Mouse (Mus musculus): Measurements from ENCODE around the gene Hoxc6.

The Hoxc6 gene

GRCm38 (mm10) chr15:102967511-102968397, 30.3 kb upstream of the Hoxc6 start:
- no peak for DNase-seq (ENCODE audit: low spot score in 2 of 2)

- DNase-seq (ENCODE audit: low spot score in 2 of 2), result no peak
Measured at GRCm38 (mm10) chr15:102969296-102969695, 28.8 kb upstream of the Hoxc6 start.

- DNase-seq (ENCODE audit: low spot score in 2 of 2), result no peak
Measured at GRCm38 (mm10) chr15:102970740-102971139, 27.3 kb upstream of the Hoxc6 start.

- no peak for DNase-seq (ENCODE audit: low spot score in 2 of 2)
Measured at GRCm38 (mm10) chr15:102972254-102972653, 25.8 kb upstream of the Hoxc6 start.

GRCm38 (mm10) chr15:102972753-102973152, 25.3 kb upstream of the Hoxc6 start:
- DNase-seq (ENCODE audit: low spot score in 2 of 2), result no peak

- DNase-seq (ENCODE audit: low spot score in 2 of 2), result no peak
Measured at GRCm38 (mm10) chr15:102975034-102975433, 23.0 kb upstream of the Hoxc6 start.

GRCm38 (mm10) chr15:102975688-102976111, 22.4 kb upstream of the Hoxc6 start:
- no peak for DNase-seq (ENCODE audit: low spot score in 2 of 2)

GRCm38 (mm10) chr15:102976171-102976570, 21.9 kb upstream of the Hoxc6 start, which contains the start of gene Hoxc9:
TSS of gene Hoxc9 (plus strand) at chr15:102976439.
- DNase-seq (ENCODE audit: low spot score in 2 of 2), result no peak

- no peak for DNase-seq (ENCODE audit: low spot score in 2 of 2)
Measured at GRCm38 (mm10) chr15:102976631-102977422, 21.2 kb upstream of the Hoxc6 start.

GRCm38 (mm10) chr15:102977423-102977974, 20.6 kb upstream of the Hoxc6 start:
- no peak for DNase-seq (ENCODE audit: low spot score in 2 of 2)

GRCm38 (mm10) chr15:102978615-102979515, 19.2 kb upstream of the Hoxc6 start:
- no peak for DNase-seq (ENCODE audit: low spot score in 2 of 2)

- no peak for DNase-seq (ENCODE audit: low spot score in 2 of 2)
Measured at GRCm38 (mm10) chr15:102979936-102980335, 18.1 kb upstream of the Hoxc6 start.

- no peak for DNase-seq (ENCODE audit: low spot score in 2 of 2)
Measured at GRCm38 (mm10) chr15:102980352-102980751, 17.7 kb upstream of the Hoxc6 start.

GRCm38 (mm10) chr15:102980912-102981311, 17.1 kb upstream of the Hoxc6 start:
- DNase-seq (ENCODE audit: low spot score in 2 of 2), result no peak

- DNase-seq (ENCODE audit: low spot score in 2 of 2), result no peak
Measured at GRCm38 (mm10) chr15:102981379-102982288, 16.4 kb upstream of the Hoxc6 start.

GRCm38 (mm10) chr15:102983716-102984115, 14.3 kb upstream of the Hoxc6 start:
- DNase-seq (ENCODE audit: low spot score in 2 of 2), result no peak

GRCm38 (mm10) chr15:102984521-102984920, 13.5 kb upstream of the Hoxc6 start:
- no peak for DNase-seq (ENCODE audit: low spot score in 2 of 2)

GRCm38 (mm10) chr15:102984925-102985324, 13.1 kb upstream of the Hoxc6 start:
- no peak for DNase-seq (ENCODE audit: low spot score in 2 of 2)

GRCm38 (mm10) chr15:102987124-102987833, 10.8 kb upstream of the Hoxc6 start:
- peak; percentile 83 to 86 for DNase-seq (ENCODE audit: low spot score in 2 of 2)

GRCm38 (mm10) chr15:102988078-102988477, 10.0 kb upstream of the Hoxc6 start:
- no peak for DNase-seq (ENCODE audit: low spot score in 2 of 2)

Data from frontal cortex, postnatal 36 days (tissue).